Mouse (Mus musculus) MEL (cell line): ENCODE data around the gene Serpina1d. TPM values are rescaled to one million over a fixed set of nuclear protein-coding genes. Genes with fewer than 3 reads are reported as not detected.
"Not testable (repeated sequence)": the region's sequence is repeated elsewhere in the genome, so short reads cannot be mapped to it uniquely, and the experiment has no call there.

Experiments
- DNase-seq: peaks from one replicate; pipeline ENCODE4 v3.0.0; 2011; ENCODE audit warnings: low read depth, low spot score
- H3K27ac ChIP-seq: 2 replicates; pipeline ENCODE4 v1.5.1; 2012; ENCODE audit warnings: low read depth, mild to moderate bottlenecking, control low read depth, low read length, moderate library complexity; ENCODE audit not compliant: control insufficient read depth
- H3K27me3 ChIP-seq, 2 experiments: fragments of 150-350 bp in 1 of 2; sonication (generic) in 1 of 2; 2 replicates each; pipeline ENCODE4 v1.6.1; 2012; ENCODE audit warnings: low read length in 2 of 2, mild to moderate bottlenecking in 2 of 2, improper control_type of control experiment in 1 of 2, moderate library complexity in 1 of 2; ENCODE audit not compliant: insufficient read depth in 2 of 2, control insufficient read depth in 1 of 2
- H3K36me3 ChIP-seq, 2 experiments: 2 replicates each; pipeline ENCODE4 v1.6.1; 2012 to 2014; ENCODE audit warnings: low read length in 2 of 2, improper control_type of control experiment in 1 of 2, inconsistent platforms in 1 of 2, mild to moderate bottlenecking in 1 of 2; ENCODE audit not compliant: insufficient read depth in 2 of 2, control insufficient read depth in 1 of 2
- H3K4me1 ChIP-seq, 2 experiments: fragments of 150-350 bp in 1 of 2; sonication (generic) in 1 of 2; 2 replicates each; pipeline ENCODE4 v1.6.1; 2012; ENCODE audit warnings: low read length in 2 of 2, improper control_type of control experiment in 1 of 2, mild to moderate bottlenecking in 1 of 2; ENCODE audit not compliant: insufficient read depth in 2 of 2, control insufficient read depth in 1 of 2
- H3K4me3 ChIP-seq, 2 experiments: fragments of 150-350 bp in 1 of 2; sonication (generic) in 1 of 2; 2 replicates each; pipeline ENCODE4 v1.5.1; 2012; ENCODE audit warnings: low read depth in 2 of 2, low read length in 2 of 2, mild to moderate bottlenecking in 2 of 2, moderate library complexity in 2 of 2, control low read depth in 1 of 2, improper control_type of control experiment in 1 of 2; ENCODE audit not compliant: control insufficient read depth in 1 of 2, insufficient read depth in 1 of 2
- H3K79me2 ChIP-seq: 2 replicates; pipeline ENCODE4 v1.6.1; 2012; ENCODE audit warnings: mild to moderate bottlenecking, low read length, moderate library complexity; ENCODE audit not compliant: control insufficient read depth, poor library complexity, insufficient read depth
- H3K9ac ChIP-seq: 2 replicates; pipeline ENCODE4 v1.6.1; 2012; ENCODE audit warnings: low read depth, mild to moderate bottlenecking, control low read depth, low read length, moderate library complexity; ENCODE audit not compliant: control insufficient read depth, poor library complexity, severe bottlenecking
- H3K9me3 ChIP-seq: fragments of 150-350 bp; sonication (generic); replicated peaks from 2 replicates; pipeline ENCODE4 v1.6.1; 2012; ENCODE audit warnings: mild to moderate bottlenecking, low read length, improper control_type of control experiment, moderate library complexity; ENCODE audit not compliant: insufficient read depth
- polyA plus RNA-seq, 2 experiments: library from polyadenylated mRNA; stranded (reverse) in 1 of 2; unstranded in 1 of 2; fragments of >175 nt in 1 of 2; fragments of >200 nt in 1 of 2; gene quantifications; 2 replicates each; pipeline versions ENCODE4 v1.2.1 to v1.2.4; 2012; ENCODE audit warnings: low replicate concordance in 2 of 2, low read depth in 1 of 2; ENCODE audit not compliant: insufficient read length in 2 of 2, insufficient read depth in 1 of 2, missing spikeins in 1 of 2
- total RNA-seq: library from RNA; depleted of rRNA; stranded (reverse); fragments of 300-350 nt; gene quantifications from 2 replicates; pipeline ENCODE4 v1.2.3, GENCODE M21; 2012; rRNA removed

The Serpina1d gene
- total RNA-seq: not detected in 2 replicates
- polyA plus RNA-seq: not detected

DNA sequence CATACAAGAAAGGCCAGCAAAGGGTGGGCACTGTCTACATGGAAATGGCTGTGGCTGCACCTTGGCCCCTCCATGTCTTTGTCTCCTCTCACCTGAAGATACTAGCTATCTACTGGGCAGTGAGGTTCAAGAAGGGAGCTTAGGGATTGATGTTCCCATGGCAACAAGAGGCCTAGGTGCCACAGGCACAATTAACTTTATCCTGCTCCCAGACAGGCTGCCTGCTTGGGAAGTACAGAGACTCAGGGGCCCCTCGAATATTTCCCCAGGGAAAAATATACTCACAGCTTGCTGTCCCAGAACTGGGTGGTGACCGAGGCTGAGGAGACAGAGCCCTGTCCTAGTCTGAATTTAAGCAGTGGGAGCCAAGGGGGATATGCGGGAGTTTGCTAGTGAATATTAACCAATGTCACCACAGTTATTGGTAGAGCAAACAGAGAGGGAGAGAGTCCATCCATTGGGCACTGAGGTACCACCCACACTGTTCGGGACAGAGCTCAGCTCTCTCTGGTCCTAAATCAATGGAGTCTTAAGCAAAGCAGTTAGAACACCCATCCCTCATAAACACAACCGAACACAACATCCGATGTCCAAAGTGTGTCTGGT is at the start of gene Serpina1d:
Gene Serpina1d (minus strand): TSS at position 347 of the 606 bp plus-strand sequence.
- not testable (repeated sequence) for H3K9me3 ChIP-seq, H3K4me3 ChIP-seq, H3K9ac ChIP-seq, DNase-seq, H3K27me3 ChIP-seq, H3K36me3 ChIP-seq, H3K79me2 ChIP-seq, H3K27ac ChIP-seq, H3K4me1 ChIP-seq

DNA sequence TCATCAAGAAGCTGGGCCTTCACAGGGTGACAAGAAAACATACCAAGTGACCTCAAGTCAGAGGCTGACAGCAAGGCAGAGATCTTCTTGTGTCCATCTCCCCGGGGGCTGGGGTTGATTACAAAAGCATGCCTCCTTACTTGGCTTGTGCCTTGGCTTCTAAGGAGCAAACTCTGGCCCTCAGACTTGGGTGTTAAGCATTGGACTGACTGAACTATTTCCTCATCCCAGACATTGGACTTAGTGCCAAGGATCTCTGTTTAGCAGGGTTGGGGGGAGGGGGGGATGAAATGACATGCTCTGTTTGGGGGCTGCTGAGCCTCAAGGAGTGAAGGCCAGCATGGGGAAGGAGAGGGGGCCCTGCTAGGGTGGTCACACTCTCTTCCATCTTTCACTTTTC is 2.8 kb downstream of the Serpina1d start:
- H3K79me2 ChIP-seq, H3K27ac ChIP-seq, H3K4me1 ChIP-seq, H3K36me3 ChIP-seq, H3K4me3 ChIP-seq, H3K9me3 ChIP-seq, DNase-seq, H3K9ac ChIP-seq, H3K27me3 ChIP-seq: not testable (repeated sequence)

DNA sequence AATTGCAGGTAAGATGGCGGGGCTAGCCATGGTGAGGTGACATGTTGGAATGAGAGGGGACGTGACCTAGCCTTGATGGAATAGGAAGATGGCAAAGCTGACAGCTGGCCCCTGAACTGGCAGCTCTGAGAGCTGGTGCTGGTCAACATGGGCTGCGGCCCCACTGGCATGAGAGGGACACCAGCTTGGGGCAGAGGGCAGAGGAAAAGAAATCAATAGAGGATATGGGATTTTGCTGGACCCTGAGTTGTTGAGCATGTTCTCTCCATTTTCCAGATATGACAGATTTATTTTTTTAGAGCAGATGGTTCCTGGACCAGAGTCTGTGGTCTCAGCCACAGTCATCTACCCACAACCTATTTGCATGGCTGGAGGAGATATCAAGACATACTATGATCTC is 10.3 kb downstream of the Serpina1d start:
- H3K36me3 ChIP-seq, H3K9ac ChIP-seq, DNase-seq, H3K9me3 ChIP-seq, H3K27me3 ChIP-seq, H3K27ac ChIP-seq, H3K4me3 ChIP-seq, H3K79me2 ChIP-seq, H3K4me1 ChIP-seq: not testable (repeated sequence)

DNA sequence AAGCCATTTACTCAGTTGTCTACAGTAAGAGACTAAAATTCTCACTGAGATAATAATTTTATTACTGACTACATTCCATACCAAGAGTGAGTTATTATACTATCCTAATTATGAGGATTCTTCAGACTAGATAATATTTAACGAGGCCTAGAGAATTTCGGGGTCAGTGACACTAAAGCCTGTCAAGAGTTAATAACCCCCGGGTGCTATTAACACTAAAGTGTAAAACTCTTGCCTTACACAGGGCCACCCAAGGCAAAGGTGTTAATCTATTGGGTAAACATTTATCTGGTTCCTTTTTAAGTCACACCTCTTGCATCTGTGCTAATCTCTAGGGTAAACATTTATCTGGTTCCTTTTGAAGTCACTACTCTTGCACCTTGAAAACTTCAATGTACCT is 13.1 kb downstream of the Serpina1d start:
- H3K27ac ChIP-seq, H3K27me3 ChIP-seq, H3K4me1 ChIP-seq, DNase-seq, H3K9me3 ChIP-seq, H3K36me3 ChIP-seq, H3K9ac ChIP-seq, H3K79me2 ChIP-seq, H3K4me3 ChIP-seq: not testable (repeated sequence)

DNA sequence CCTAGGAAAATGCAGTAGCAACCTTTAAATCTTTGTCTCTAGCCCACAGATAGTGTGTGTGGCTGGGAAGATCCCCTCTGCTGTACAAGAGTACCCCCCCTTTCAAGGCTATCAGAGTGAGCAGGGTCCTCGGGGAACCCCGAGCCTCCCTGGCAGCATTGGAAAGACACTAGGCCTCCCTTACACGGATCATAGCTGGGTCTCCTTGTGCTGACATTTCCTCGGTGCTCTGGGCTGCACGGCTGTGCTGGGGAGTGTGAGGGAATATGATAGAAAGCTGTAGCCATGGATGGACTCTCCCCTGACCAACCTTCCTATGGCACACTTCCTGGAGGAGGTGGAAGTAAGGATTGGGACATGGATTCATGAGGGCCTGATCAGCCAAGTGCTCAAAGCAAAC is 27.4 kb downstream of the Serpina1d start:
- H3K27ac ChIP-seq, H3K27me3 ChIP-seq, H3K36me3 ChIP-seq, H3K4me3 ChIP-seq, H3K79me2 ChIP-seq, H3K9ac ChIP-seq, H3K9me3 ChIP-seq, DNase-seq, H3K4me1 ChIP-seq: not testable (repeated sequence)

DNA sequence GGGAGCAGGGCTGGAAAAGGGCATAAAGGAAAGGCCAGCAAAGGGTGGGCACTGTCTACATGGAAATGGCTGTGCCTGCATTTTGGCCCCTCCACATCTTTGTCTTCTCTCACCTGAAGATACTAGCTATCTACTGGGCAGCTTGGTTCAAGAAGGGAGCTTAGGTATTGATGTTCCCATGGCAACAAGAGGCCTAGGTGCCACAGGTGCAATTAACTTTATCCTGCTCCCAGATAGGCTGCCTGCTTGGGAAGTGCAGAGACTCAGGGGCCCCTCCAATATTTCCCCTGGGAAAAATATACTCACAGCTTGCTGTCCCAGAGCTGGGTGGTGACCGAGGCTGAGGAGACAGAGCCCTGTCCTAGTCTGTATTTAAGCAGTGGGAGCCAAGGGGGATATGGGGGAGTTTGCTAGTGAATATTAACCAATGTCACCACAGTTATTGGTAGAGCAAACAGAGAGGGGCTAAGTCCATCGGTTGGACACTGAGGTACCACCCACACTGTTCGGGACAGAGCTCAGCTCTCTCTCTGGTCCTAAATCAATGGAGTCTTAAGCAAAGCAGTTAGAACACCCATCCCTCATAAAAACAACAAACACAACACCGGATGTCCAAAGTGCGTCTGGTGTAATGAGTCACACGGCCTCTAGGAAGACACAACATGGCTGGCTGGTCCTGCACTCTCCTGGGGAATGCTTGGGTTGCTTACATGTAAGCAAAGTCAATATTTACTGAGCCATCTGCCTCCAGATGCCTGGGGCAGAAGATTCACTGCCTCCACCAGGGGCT is 35.4 kb downstream of the Serpina1d start:
- not testable (repeated sequence) for H3K79me2 ChIP-seq, H3K27ac ChIP-seq, H3K9ac ChIP-seq, H3K9me3 ChIP-seq, H3K36me3 ChIP-seq, H3K4me1 ChIP-seq, H3K4me3 ChIP-seq, H3K27me3 ChIP-seq, DNase-seq

DNA sequence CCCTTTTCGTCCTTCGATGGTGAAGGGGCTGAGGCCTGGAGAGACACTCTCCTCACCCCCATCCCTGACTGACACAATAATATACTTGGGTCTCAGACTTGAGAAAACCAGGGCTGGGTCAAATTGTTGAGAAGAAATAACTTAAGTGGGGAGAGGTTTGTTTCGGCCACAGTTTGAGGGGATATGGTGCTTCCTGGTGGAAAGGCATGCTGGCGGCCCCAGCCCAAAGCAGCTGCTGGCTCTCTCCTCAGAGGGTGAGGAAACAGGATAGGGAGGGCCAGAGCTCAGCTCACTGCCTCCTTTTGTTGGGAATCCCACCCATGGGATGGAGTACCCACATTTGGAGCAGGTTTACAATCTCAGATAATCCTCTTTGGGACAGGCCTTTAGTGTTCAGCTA is 37.8 kb downstream of the Serpina1d start:
- H3K36me3 ChIP-seq, H3K9me3 ChIP-seq, H3K27me3 ChIP-seq, H3K4me1 ChIP-seq, H3K79me2 ChIP-seq, H3K4me3 ChIP-seq, DNase-seq, H3K9ac ChIP-seq, H3K27ac ChIP-seq: not testable (repeated sequence)
